Comparison of ENCODE assay signal across 9 mouse cellular contexts in the genomic region with DNA sequence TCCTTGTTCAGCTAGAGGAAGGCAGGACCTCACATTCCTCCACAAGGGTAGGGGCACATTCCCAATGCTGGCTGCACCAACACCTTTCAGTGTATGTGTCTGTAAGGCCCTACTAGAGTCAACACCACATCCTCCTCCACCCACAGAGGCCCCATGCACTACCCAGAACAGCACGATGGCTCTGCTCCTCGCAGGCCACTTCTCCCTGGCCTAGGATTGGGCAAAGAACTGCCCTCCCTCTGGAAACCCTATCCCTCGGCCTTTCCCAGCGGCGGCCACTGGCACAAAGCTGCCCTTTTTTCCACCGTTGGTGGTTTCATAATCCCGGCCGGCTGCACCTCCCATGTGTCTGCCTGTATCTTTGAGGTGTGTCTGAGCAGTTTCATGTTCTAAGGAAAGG. TPM values are rescaled to one million over a fixed set of nuclear protein-coding genes. Genes with fewer than 3 reads are reported as not detected.
DNase-seq lines count a peak whose midpoint lies in the region; ATAC-seq and TF ChIP-seq lines count a peak whose summit lies in the region.
"Had no signal": no experiment of that assay in that cellular context is flagged by ENCODE, and none has a peak within 500 bp of the region (broad histone marks: within the 10 kb centered on the region; RNA-seq: fewer than 3 reads in every experiment).

No protein-coding gene starts in this region.

- peaks cover 77% of the 10 kb centered on the region for H3K36me3 ChIP-seq in lung, embryonic 14.5 days (ENCODE audit: insufficient read depth)
- peaks cover under 1% of the 10 kb centered on the region; the same call in 1 of the 2 replicates for H3K36me3 ChIP-seq in stomach, postnatal 0 days (ENCODE audit: control insufficient read depth, insufficient read depth, low read length)
- peaks cover 43% of the 10 kb centered on the region for H3K36me3 ChIP-seq in hindbrain, embryonic 12.5 days
- H3K36me3 ChIP-seq in midbrain, embryonic 15.5 days (replicated peaks) = peaks cover 16% of the 10 kb centered on the region

- 40% methylated on average over 8 of the region's 8 CpGs for WGBS in lung, embryonic 14.5 days
- WGBS in lung, adult 2 months = 31% methylated on average over 8 of the region's 8 CpGs
- 39% methylated on average over 8 of the region's 8 CpGs for WGBS in stomach, postnatal 0 days
- WGBS in hindbrain, embryonic 12.5 days = 61% methylated on average over 8 of the region's 8 CpGs
- whole genome bisulfite sequencing in midbrain, embryonic 15.5 days = 48% methylated on average over 8 of the region's 8 CpGs

- ATAC-seq in lung, embryonic 14.5 days (ENCODE audit: insufficient read depth) = peak; percentile 35
- ATAC-seq in stomach, postnatal 0 days (ENCODE audit: low FRiP score, low TSS enrichment) = peak; percentile 75
- no peak for ATAC-seq in hindbrain, embryonic 12.5 days (ENCODE audit: low FRiP score)
- ATAC-seq in midbrain, embryonic 15.5 days (replicated peaks) = no peak
- ATAC-seq: Patski had no signal

- no peak overlapping the region for H3K9ac ChIP-seq in lung, embryonic 14.5 days
- H3K9ac ChIP-seq in stomach, postnatal 0 days (ENCODE audit: low read length) = no peak overlapping the region
- H3K9ac ChIP-seq in hindbrain, embryonic 12.5 days = no peak overlapping the region
- no peak overlapping the region for H3K9ac ChIP-seq in midbrain, embryonic 15.5 days

- TF ChIP-seq CTCF in lung, embryonic 14.5 days (IDR thresholded peaks at IDR 0.05; ENCODE audit: low read depth) = no peak
- TF ChIP-seq CTCF in lung, adult 2 months (IDR thresholded peaks at IDR 0.05; ENCODE audit: insufficient read depth, low read length) = no peak
- no peak for TF ChIP-seq CTCF in stomach, postnatal 0 days (IDR thresholded peaks at IDR 0.05; ENCODE audit: low read depth)

- no peak overlapping the region for H3K4me3 ChIP-seq in lung, embryonic 14.5 days (ENCODE audit: low read depth, low read length)
- no peak overlapping the region for H3K4me3 ChIP-seq in lung, adult 2 months (replicated peaks; ENCODE audit: extremely low read depth, low read depth, low read length)
- no peak overlapping the region for H3K4me3 ChIP-seq in stomach, postnatal 0 days (ENCODE audit: low read depth, low read length)
- H3K4me3 ChIP-seq in hindbrain, embryonic 12.5 days = no peak overlapping the region
- no peak overlapping the region for H3K4me3 ChIP-seq in midbrain, embryonic 15.5 days

- H3K4me2 ChIP-seq in lung, embryonic 14.5 days = no peak overlapping the region
- H3K4me2 ChIP-seq in stomach, postnatal 0 days (replicated peaks; ENCODE audit: low read depth) = no peak overlapping the region
- no peak overlapping the region for H3K4me2 ChIP-seq in hindbrain, embryonic 12.5 days (replicated peaks)
- no peak overlapping the region for H3K4me2 ChIP-seq in midbrain, embryonic 15.5 days

- DNase-seq in lung, embryonic 14.5 days = peak; percentile 34
- no peak for DNase-seq in lung, adult 2 months
- DNase-seq in gastrocnemius, postnatal 14 days = peak; percentile 70
- peak; percentile 23 to 42 for DNase-seq in kidney, postnatal 4 days
- peak; percentile 69 for DNase-seq in stomach, postnatal 0 days (ENCODE audit: low spot score)
- DNase-seq: cerebellum, adult 9-10 months had no signal

- no peak for TF ChIP-seq EP300 in stomach, postnatal 0 days (optimal IDR thresholded peaks at IDR 0.05)

- H3K4me1 ChIP-seq in lung, embryonic 14.5 days (ENCODE audit: insufficient read depth) = peaks cover 32% of the 10 kb centered on the region
- peaks cover 28% of the 10 kb centered on the region for H3K4me1 ChIP-seq in lung, adult 2 months (ENCODE audit: control insufficient read depth, insufficient read depth, low read length)
- no peaks in the 10 kb centered on the region for H3K4me1 ChIP-seq in stomach, postnatal 0 days (replicated peaks; ENCODE audit: control insufficient read depth, insufficient read depth)
- H3K4me1 ChIP-seq in hindbrain, embryonic 12.5 days = peaks cover 6% of the 10 kb centered on the region; the same call in 1 of the 2 replicates
- H3K4me1 ChIP-seq in midbrain, embryonic 15.5 days = no peaks in the 10 kb centered on the region

- H3K27me3 ChIP-seq in lung, embryonic 14.5 days (ENCODE audit: insufficient read depth, low read length) = no peaks in the 10 kb centered on the region
- H3K27me3 ChIP-seq in stomach, postnatal 0 days (ENCODE audit: control insufficient read depth, insufficient read depth, low read length) = no peaks in the 10 kb centered on the region
- H3K27me3 ChIP-seq in hindbrain, embryonic 12.5 days = no peaks in the 10 kb centered on the region
- no peaks in the 10 kb centered on the region for H3K27me3 ChIP-seq in midbrain, embryonic 15.5 days (replicated peaks)
- H3K27me3 ChIP-seq: Patski had no signal

- H3K27ac ChIP-seq in lung, embryonic 14.5 days (ENCODE audit: low read depth) = peak overlapping the region; percentile 69; the same call in 1 of the 2 replicates
- peak overlapping the region; percentile 53; the same call in 1 of the 2 replicates for H3K27ac ChIP-seq in stomach, postnatal 0 days (replicated peaks)
- no peak overlapping the region for H3K27ac ChIP-seq in hindbrain, embryonic 12.5 days
- no peak overlapping the region for H3K27ac ChIP-seq in midbrain, embryonic 15.5 days

- no peak for TF ChIP-seq POLR2A in lung, adult 2 months (IDR thresholded peaks at IDR 0.05; ENCODE audit: borderline replicate concordance, extremely low read depth, low read depth, low read length)

- H3K9me3 ChIP-seq in lung, embryonic 14.5 days (ENCODE audit: low read depth, low read length) = no peaks in the 10 kb centered on the region
- H3K9me3 ChIP-seq in stomach, postnatal 0 days (ENCODE audit: control insufficient read depth, low read length) = no peaks in the 10 kb centered on the region
- H3K9me3 ChIP-seq in hindbrain, embryonic 12.5 days (replicated peaks) = no peaks in the 10 kb centered on the region
- H3K9me3 ChIP-seq in midbrain, embryonic 15.5 days = no peaks in the 10 kb centered on the region

- intact Hi-C loops in gastrocnemius, postnatal 14 days (cut with DNase I; ENCODE audit: low total_unique reads) = no loop called here

RNA-seq across cellular contexts. Expression of a gene that starts 46.8 kb away (rescaled TPM):
- 86.6 and 87.0 TPM in 2 replicates for polyA plus RNA-seq in lung, embryonic 14.5 days (2014; fragmentation: Nextera tagmentation; extraction: Ambion mirVana)
- 26.8 and 27.5 TPM in 2 replicates for polyA plus RNA-seq in lung, adult 2 months (2012; rRNA removed)
- 10 to 100 TPM; 64.3 to 72.6 TPM for total RNA-seq in gastrocnemius, postnatal 14 days (2021)
- polyA plus RNA-seq in stomach, postnatal 0 days (2015; fragmentation: Nextera tagmentation; extraction: Ambion mirVana) = 9.4 and 9.6 TPM in 2 replicates
- 27.5 and 30.4 TPM in 2 replicates for polyA plus RNA-seq in hindbrain, embryonic 12.5 days (2016; fragmentation: Nextera tagmentation; extraction: Ambion mirVana)
- polyA plus RNA-seq in midbrain, embryonic 15.5 days (2015; fragmentation: Nextera tagmentation; extraction: Ambion mirVana) = 10.8 and 11.2 TPM in 2 replicates

RNA-seq across cellular contexts. Expression of a gene that starts 47.0 kb away (rescaled TPM):
- polyA plus RNA-seq in lung, embryonic 14.5 days (2014; fragmentation: Nextera tagmentation; extraction: Ambion mirVana) = 1.2 and 5.1 TPM in 2 replicates
- polyA plus RNA-seq in lung, adult 2 months (2012; rRNA removed) = 0.43 and 1.7 TPM in 2 replicates
- total RNA-seq in gastrocnemius, postnatal 14 days (2021) = not detected
- 7.9 and 10.4 TPM in 2 replicates for polyA plus RNA-seq in stomach, postnatal 0 days (2015; fragmentation: Nextera tagmentation; extraction: Ambion mirVana)
- not detected in 2 replicates for polyA plus RNA-seq in hindbrain, embryonic 12.5 days (2016; fragmentation: Nextera tagmentation; extraction: Ambion mirVana)
- not detected in 2 replicates for polyA plus RNA-seq in midbrain, embryonic 15.5 days (2015; fragmentation: Nextera tagmentation; extraction: Ambion mirVana)
- polyA plus RNA-seq: Patski had no signal

Comparison
In these comparisons a context has a peak if more than half of its experiments do, and no peak if none do; other contexts are left out.
1. ATAC-seq: peak in lung, embryonic 14.5 days (single experiment) and stomach, postnatal 0 days (single experiment); none in hindbrain, embryonic 12.5 days (single experiment) and midbrain, embryonic 15.5 days (single experiment).
2. H3K27ac ChIP-seq: peak in lung, embryonic 14.5 days (single experiment) and stomach, postnatal 0 days (single experiment); none in hindbrain, embryonic 12.5 days (single experiment) and midbrain, embryonic 15.5 days (single experiment).